Mouse (Mus musculus) cerebellum, adult 11-12 months (tissue): ENCODE measurements at regions not wholly inside any gene's neighbourhood (a gene's known extent, or its start where the extent isn't known, plus 50 kb on each side); places are given as distances from the start of the nearest gene placed in this dataset.

Experiments
- DNase-seq: peaks from one replicate; pipeline ENCODE4 v3.0.0; 2022

DNA sequence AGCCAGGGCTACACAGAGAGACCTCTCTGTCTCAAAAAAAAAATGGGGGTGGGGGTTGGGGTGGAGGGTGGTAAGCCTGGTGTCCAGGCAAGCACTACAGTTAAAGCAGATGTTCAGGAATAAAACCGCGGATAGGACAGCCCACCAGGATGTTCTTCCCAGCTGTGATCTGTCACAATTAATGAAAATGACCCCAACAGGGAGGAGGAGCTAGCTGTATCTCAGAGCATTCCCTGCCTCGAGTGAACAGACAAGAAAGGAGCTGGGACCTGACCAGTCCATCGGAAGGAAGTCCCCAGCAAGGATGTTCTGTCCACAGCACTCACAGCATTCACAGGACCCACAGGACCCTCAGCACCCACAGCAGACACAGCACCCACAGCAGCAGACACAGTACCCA lies 80.4 kb downstream of the Utp6 start:
- DNase-seq, result no peak

DNA sequence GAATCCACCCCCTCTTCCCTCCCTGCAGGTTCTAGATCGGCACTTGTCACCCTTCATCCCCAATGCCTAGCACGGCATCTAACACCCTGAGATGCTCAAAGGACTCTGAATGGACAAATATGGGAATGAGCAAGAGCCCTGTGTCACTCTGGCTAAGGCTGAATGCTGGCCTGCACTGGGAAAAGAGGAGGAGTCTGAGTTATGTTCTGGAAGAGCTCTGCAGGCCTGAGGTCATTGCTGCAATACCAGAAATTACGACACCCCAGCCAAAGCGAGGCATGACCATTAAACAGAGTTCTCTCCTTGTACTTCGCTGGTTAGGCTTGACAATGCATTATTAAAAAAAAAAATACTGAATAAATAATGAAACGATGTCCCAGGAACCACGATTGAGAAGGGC lies 84.1 kb downstream of the Utp6 start:
- DNase-seq, result no peak

DNA sequence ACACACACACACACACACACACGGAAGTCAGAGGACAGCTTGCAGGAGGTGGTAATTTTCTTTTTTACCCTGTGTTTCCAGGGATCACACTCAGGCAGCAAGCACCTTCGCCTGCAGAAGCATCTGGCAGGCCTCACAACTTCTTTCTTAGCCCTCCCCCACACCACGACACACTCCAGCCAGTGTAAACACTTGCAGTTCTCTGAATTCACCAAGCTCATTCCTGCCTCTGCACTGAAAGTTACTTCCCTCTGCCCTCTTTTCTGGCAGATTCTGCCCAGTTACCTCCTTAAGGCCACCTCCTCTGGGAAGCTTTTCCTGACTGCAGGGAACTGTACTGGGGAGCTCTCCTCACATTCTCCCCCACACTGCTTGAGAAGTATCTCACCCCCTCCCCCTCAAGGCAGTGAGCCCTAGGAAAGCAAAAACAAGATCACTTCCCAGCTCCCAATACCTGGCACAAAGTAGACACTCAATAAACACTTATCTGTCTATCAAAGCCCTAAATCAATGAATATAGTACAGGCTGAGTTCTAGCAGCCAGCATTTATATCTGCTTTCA lies 84.9 kb downstream of the Utp6 start:
- DNase-seq, result no peak

DNA sequence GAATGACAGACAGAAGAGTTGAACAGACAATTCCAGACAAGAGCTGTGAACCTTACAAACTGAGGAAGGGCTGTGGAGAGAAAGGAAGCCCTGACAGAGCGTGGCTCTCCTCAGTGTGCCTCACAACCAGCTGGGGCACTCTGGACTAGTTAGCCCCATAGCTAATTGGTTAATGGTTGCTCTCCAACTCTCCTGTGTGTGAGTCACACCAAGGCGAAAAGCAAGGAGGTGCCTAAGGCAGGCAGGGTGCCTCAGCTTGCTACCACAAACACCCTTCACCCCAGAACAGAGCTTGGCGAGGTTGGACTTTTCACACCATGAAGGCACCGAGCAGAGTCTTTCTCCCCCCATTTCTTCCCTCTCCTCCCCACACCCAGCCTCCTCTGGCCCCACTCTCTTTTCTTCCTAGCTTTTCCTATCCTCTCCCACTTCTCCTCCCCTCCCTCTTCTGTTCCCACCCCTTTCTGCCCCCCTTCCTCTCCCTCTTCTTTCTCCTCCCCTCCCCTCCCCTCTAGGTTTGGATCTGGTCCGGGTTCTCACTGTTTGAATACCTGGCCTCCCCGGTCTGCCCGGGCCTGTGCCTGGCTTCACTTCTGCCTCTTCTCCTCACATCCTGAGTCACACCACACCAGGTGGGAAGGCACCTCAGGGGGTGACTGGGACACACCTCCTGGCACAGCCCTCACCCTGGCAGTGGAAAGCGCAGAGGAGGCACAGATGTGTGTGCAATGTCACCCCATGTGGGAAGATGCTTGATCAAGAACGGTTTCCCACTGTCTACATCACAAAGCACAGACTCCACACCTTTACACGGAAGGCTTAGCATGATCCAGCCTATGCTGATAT lies 90.2 kb downstream of the Utp6 start:
- DNase-seq, result no peak

DNA sequence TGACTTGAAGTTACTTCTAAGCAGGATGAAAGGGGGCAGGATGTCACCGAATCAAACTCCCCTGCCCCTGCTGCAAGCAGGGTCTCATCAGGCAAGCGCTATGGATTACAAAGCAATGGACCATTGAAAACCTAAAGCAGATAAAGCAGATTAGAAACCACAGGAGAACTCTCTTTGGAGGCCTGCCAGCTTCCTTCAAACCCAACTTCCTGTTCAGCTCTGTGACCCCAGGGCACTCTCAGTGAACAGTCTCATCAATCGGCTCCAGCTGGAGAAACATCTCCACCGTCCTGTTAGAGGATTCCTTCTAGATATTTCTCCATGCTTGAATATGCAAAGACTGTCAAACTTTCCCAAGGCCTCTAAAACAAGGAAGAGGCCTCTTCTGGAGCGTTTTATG lies 92.0 kb downstream of the Utp6 start:
- no peak for DNase-seq

GRCm38 (mm10) chr11:79869009-79869408 lies 93.2 kb downstream of the Utp6 start:
- no peak for DNase-seq

DNA sequence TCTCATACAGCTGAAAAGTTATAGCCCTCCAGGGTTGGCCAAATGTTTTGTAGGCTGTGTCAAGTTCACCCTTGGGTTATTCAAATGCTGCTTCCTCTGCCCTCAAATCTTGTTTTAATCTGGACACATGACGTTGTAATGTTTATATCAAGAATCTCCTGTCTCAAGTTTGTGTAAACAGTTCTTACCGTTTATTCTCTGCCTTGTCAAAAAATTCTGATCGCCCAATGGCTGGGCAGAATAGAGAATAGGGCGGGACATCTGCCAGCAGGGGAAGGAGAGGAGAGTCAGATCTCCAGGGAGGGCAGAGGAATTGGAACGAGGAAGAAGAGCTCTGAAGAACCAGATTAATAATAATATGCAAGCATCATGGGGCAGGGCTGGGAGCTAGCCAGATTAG lies 97.4 kb downstream of the Utp6 start:
- DNase-seq, result no peak

GRCm38 (mm10) chr11:79863487-79864175 lies 98.6 kb downstream of the Utp6 start:
- DNase-seq, result no peak

GRCm38 (mm10) chr11:79860611-79861067 lies 101.6 kb downstream of the Utp6 start:
- DNase-seq, result no peak

DNA sequence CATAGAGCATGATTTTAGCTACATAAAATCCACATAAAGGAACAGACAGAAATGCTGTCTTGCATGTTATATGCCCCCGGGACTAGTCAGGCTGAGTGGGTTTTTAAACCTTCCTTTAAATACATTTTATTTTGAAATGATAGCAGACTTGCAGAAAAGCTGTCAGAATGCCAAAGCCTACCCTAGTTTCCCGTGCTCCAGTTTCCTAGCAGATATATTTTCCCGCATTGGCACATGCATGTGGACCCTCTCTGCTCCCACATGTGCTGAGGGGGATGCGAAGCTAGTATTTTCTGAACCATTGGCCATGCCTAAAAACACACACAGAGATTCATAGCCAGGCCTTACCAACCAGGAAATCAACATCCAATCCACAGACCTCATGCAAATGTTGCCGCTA lies 105.8 kb downstream of the Utp6 start:
- no peak for DNase-seq

DNA sequence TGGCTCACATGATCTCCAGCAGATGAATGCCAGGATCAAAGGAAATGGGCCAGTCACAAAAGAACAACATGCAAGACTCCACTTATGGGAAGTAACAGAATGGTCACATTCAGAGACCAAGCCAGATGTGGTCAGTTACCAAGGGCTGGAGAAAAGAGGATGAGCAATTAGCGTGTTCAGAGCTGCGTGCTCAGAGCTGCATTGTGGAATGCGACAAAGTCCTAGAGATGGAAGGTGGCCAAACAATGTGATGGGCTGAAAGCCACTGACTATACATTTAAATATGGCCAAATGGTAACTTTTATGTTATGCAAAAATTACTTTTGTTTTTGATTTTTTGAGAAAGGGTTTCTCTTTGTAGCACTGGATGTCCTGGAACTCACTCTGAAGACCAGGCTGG lies 112.6 kb downstream of the Utp6 start:
- no peak for DNase-seq

GRCm38 (mm10) chr11:79844436-79844835 lies 117.8 kb downstream of the Utp6 start:
- DNase-seq, result no peak

GRCm38 (mm10) chr11:79843021-79843420 lies 119.2 kb downstream of the Utp6 start:
- no peak for DNase-seq

GRCm38 (mm10) chr11:79839973-79840372 lies 122.2 kb downstream of the Utp6 start:
- no peak for DNase-seq

GRCm38 (mm10) chr11:79838051-79838450 lies 124.1 kb downstream of the Utp6 start:
- DNase-seq, result no peak

- DNase-seq, result no peak
These were observed 124.9 kb downstream of the Utp6 start for GRCm38 (mm10) chr11:79837076-79837990.

GRCm38 (mm10) chr11:79835873-79836272 lies 126.3 kb downstream of the Utp6 start:
- DNase-seq, result no peak

GRCm38 (mm10) chr11:79833817-79834216 lies 128.4 kb downstream of the Utp6 start:
- DNase-seq, result no peak

GRCm38 (mm10) chr11:79831591-79832320 lies 130.4 kb downstream of the Utp6 start:
- DNase-seq, result no peak

- no peak for DNase-seq
These were observed 131.6 kb downstream of the Utp6 start for GRCm38 (mm10) chr11:79830567-79831055.

GRCm38 (mm10) chr11:79827034-79827433 lies 135.2 kb downstream of the Utp6 start:
- no peak for DNase-seq

DNA sequence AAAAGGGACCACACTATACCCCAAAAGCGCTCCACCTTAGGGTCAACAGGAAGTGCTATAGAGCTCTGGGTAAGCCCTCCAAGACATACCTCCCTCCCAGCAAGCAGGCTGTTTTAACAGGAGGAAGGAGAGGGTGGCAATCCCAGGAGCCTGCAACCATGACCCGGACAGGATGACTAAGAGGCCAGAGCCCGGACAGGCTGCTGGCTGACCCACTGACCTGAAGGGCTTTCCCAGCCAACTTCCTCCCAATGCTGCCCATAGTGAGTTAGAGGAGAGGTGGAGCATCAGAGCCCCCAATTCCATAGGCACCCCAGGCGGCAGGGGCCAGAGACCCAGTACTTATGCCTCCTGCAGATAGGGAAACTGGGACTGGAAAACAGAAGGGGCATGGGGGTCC lies 136.3 kb downstream of the Utp6 start:
- DNase-seq, result no peak
